Mouse (Mus musculus) limb, embryonic 14.5 days (tissue): Measurements from ENCODE around the gene Gstp2. TPM values are rescaled to one million over a fixed set of nuclear protein-coding genes. Genes with fewer than 3 reads are reported as not detected.

ENCODE experiments used
- ATAC-seq: fragments of 200-750 bp; cut with Nextera tagmentation; 2 replicates; pipeline ENCODE4 v1.8.0; 2017; ENCODE audit warnings: low read depth, moderate number of reproducible peaks, moderate TSS enrichment; ENCODE audit not compliant: low FRiP score
- DNase-seq: peaks from one replicate; pipeline ENCODE4 v3.0.0-alpha.2; 2015; ENCODE audit warnings: low spot score
- H3K27ac ChIP-seq: fragments of 300-500 bp; sonication (generic); replicated peaks from 2 replicates; pipeline ENCODE4 v1.5.1; 2014; ENCODE audit warnings: low read depth, mild to moderate bottlenecking, low read length, moderate library complexity, mixed read lengths
- H3K27me3 ChIP-seq: fragments of 300-500 bp; sonication (generic); 2 replicates; pipeline ENCODE4 v1.6.1; 2014; ENCODE audit warnings: low read length, mixed read lengths; ENCODE audit not compliant: control insufficient read depth, insufficient read depth
- H3K36me3 ChIP-seq: fragments of 300-500 bp; sonication (generic); 2 replicates; pipeline ENCODE4 v1.6.1; 2014; ENCODE audit warnings: mild to moderate bottlenecking, low read length, moderate library complexity, mixed read lengths; ENCODE audit not compliant: control insufficient read depth, insufficient read depth
- H3K4me1 ChIP-seq: fragments of 300-500 bp; sonication (generic); 2 replicates; pipeline ENCODE4 v1.6.1; 2014; ENCODE audit warnings: antibody characterized with exemption, low read length, mixed read lengths; ENCODE audit not compliant: control insufficient read depth, insufficient read depth
- H3K4me2 ChIP-seq: fragments of 300-500 bp; sonication (generic); replicated peaks from 2 replicates; pipeline ENCODE4 v1.6.1; 2014; ENCODE audit warnings: low read depth, mild to moderate bottlenecking, low read length, moderate library complexity; ENCODE audit not compliant: severe bottlenecking
- H3K4me3 ChIP-seq: fragments of 300-500 bp; sonication (generic); replicated peaks from 2 replicates; pipeline ENCODE4 v1.5.1; 2014; ENCODE audit warnings: low read length
- H3K9ac ChIP-seq: fragments of 300-500 bp; sonication (generic); 2 replicates; pipeline ENCODE4 v1.6.1; 2014; ENCODE audit warnings: mild to moderate bottlenecking, low read depth, low read length, moderate library complexity; ENCODE audit not compliant: severe bottlenecking
- H3K9me3 ChIP-seq: fragments of 300-500 bp; sonication (generic); 2 replicates; pipeline ENCODE4 v1.6.1; 2016; ENCODE audit warnings: low read length; ENCODE audit not compliant: control insufficient read depth
- POLR2A ChIP-seq: fragments of 200-500 bp; IDR thresholded peaks from 2 replicates; pipeline ENCODE4 v1.8.0; 2012; ENCODE audit warnings: inconsistent platforms, mild to moderate bottlenecking, moderate library complexity, borderline replicate concordance; ENCODE audit not compliant: insufficient read depth, insufficient read length; ENCODE audit errors: extremely low read depth
- WGBS: fragments of 180-500 bp; shearing (Covaris S2); extraction: QIAGEN DNeasy Blood & Tissue Kit; methylation state at CpG from one replicate; pipeline ENCODE4 v1.1.7; 2014; 5-methylcytosine and 5-hydroxymethylcytosine counted together
- polyA plus RNA-seq, 2 experiments: library from polyadenylated mRNA; depleted of rRNA in 1 of 2; stranded (reverse) in 1 of 2; unstranded in 1 of 2; fragments of >200 nt; fragmentation: Nextera tagmentation in 1 of 2; extraction: Ambion mirVana in 1 of 2; gene quantifications; 2 replicates each; pipeline versions ENCODE4 v1.2.1 to v1.2.3; 2012 to 2014

The Gstp2 gene
- polyA plus RNA-seq, 2 experiments: 1.7 to 10.8 TPM

DNA sequence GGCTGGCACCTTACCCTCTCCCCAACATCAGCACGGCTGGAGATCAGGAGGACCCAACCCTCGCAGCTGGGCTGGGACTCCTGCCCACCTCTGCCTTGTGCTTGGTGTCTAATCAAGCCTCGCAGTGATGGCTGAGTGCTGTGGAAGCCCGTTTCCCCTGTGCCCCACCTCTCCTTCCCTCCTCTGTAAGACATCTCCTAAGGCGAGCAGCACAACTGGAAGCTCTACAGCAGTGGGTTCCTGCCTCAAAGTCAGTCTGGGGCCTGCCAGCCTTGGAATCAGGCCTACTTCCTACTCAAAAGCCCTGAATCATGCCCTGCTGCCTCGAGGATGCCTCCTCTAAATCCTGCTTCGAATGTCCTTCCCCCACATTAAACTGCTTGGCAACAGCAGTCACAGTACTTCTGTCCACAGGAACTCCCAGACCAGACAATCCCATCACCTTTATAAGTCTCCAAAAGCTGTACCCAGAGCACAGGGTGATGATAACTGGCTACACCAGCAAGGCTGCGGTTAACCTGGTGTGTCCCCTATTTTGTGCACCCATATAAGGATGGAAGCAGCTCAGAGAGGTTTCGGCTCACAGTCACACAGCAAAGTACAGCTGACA is 46.6 kb downstream of the Gstp2 start:
- Histone ChIP-seq H3K27me3 (no peaks in the 10 kb centered on the region), H3K9ac (no peak overlapping the region), H3K36me3 (peaks cover 3% of the 10 kb centered on the region; the same call in 1 of the 2 replicates), H3K4me1 (peaks cover 12% of the 10 kb centered on the region), H3K27ac (no peak overlapping the region), H3K4me2 (peak overlapping the region; percentile 85), H3K9me3 (no peaks in the 10 kb centered on the region), H3K4me3 (no peak overlapping the region; the same call in 1 of the 2 replicates)
- WGBS: 90% methylated on average over 9 of the region's 9 CpGs
- TF ChIP-seq POLR2A: no peak
- DNase-seq (no peak), ATAC-seq (no peak)

DNA sequence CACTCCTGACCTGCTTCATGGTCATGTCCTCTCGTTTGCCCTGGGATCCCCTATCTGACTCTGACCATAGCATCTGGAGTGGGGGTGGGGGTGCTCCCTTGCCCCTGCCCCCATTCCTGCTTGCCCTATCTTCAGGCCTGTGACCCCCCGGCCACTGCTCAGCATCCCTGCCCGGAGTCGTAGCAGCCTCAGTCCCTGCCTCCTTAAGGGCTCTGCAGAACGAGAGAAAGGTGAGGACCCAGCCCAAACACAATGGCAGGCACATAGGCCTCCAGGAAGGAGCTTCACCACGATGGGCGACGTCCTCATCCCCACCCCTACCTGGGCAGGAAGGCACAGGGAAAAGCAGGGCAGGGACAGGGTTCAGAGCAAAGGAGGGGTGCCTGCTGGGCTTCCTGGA is 47.5 kb downstream of the Gstp2 start:
- DNase-seq (no peak), ATAC-seq (no peak)
- no peak for TF ChIP-seq POLR2A
- Histone ChIP-seq H3K27ac (no peak overlapping the region), H3K9me3 (no peaks in the 10 kb centered on the region), H3K36me3 (no peaks in the 10 kb centered on the region), H3K4me3 (no peak overlapping the region), H3K4me2 (no peak overlapping the region), H3K4me1 (peaks cover 12% of the 10 kb centered on the region), H3K27me3 (no peaks in the 10 kb centered on the region), H3K9ac (no peak overlapping the region)
- WGBS: 68% methylated on average over 8 of the region's 8 CpGs

DNA sequence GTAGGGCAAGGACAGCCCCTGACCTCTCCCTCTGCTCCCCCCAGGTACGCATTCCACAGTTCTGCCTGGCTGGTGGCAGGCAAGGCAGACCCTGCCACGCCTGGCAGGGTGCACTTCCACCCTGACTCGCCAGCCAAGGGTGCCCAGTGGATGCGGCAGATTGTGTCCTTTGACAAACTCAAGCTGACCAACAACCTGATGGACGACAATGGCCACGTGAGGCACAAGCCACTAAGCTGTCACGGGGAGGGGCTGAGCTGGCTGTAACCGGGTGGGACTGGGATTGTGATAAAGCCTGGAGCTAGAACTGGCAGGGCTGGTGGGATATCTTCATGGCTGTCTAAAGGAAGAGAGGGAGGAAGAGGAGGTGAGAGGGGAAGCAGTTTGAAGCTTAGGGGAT is 48.6 kb downstream of the Gstp2 start:
- H3K4me2 ChIP-seq: no peak overlapping the region
- peaks cover 12% of the 10 kb centered on the region for H3K4me1 ChIP-seq
- no peak for TF ChIP-seq POLR2A
- H3K27ac ChIP-seq: no peak overlapping the region
- H3K9ac ChIP-seq: no peak overlapping the region
- DNase-seq (no peak), ATAC-seq (no peak)
- no peaks in the 10 kb centered on the region for H3K36me3 ChIP-seq
- 64% methylated on average over 8 of the region's 8 CpGs for WGBS
- no peaks in the 10 kb centered on the region for H3K9me3 ChIP-seq
- no peak overlapping the region for H3K4me3 ChIP-seq
- H3K27me3 ChIP-seq: no peaks in the 10 kb centered on the region

DNA sequence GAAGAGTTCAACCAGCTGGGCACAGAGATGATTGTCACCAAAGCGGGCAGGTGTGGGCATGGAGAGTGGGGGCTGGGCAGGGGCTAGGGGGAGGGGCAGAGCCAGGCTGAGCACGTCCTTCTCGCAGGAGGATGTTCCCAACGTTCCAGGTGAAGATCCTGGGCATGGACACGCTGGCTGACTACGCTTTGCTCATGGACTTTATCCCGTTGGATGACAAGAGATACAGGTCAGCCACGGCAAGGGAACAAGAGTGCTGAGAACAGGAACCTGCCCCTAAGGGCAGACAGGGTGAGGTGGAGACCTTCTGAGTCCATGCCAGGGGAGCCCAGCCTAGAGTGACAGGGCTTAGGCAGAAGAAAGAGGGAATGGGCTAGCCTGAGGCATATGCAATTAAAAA is 49.1 kb downstream of the Gstp2 start:
- no peak overlapping the region for H3K9ac ChIP-seq
- peaks cover 12% of the 10 kb centered on the region for H3K4me1 ChIP-seq
- no peaks in the 10 kb centered on the region for H3K27me3 ChIP-seq
- H3K36me3 ChIP-seq: no peaks in the 10 kb centered on the region
- no peak overlapping the region for H3K27ac ChIP-seq
- TF ChIP-seq POLR2A: no peak
- 75% methylated on average over 8 of the region's 8 CpGs for WGBS
- ATAC-seq: no peak
- H3K4me2 ChIP-seq: no peak overlapping the region
- no peak for DNase-seq
- H3K4me3 ChIP-seq: no peak overlapping the region
- H3K9me3 ChIP-seq: no peaks in the 10 kb centered on the region

DNA sequence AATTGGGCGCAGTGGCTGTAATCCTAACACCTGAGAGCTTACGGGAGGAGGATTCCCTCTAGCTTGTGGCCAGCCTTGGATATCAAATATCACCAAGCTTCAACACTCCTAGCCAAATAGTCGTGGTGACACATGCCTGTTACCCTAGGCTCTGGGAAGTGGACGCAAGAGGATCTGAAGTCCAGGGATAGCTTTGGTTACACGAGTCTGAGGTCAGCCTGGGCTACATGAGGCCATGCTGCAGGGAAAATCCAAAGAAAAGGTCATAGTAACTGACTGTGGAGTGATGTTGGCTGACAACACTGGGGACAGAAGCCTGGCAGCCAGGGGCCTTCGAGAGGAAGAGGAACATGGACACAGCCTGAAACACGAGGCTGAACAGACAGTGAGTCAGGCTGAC is 49.7 kb downstream of the Gstp2 start:
- Histone ChIP-seq H3K4me2 (no peak overlapping the region), H3K27me3 (no peaks in the 10 kb centered on the region), H3K4me1 (peaks cover 7% of the 10 kb centered on the region), H3K36me3 (no peaks in the 10 kb centered on the region), H3K9me3 (no peaks in the 10 kb centered on the region), H3K9ac (no peak overlapping the region), H3K27ac (no peak overlapping the region), H3K4me3 (no peak overlapping the region)
- DNase-seq (no peak), ATAC-seq (no peak)
- 63% methylated on average over 7 of the region's 7 CpGs for WGBS
- TF ChIP-seq POLR2A: no peak
